Mouse (Mus musculus): Measurements from ENCODE around the gene C2.
"Not testable (repeated sequence)": the region's sequence is repeated elsewhere in the genome, so short reads cannot be mapped to it uniquely, and the experiment has no call there.

C2 gene

GRCm38 (mm10) chr17:34830776-34831175 lies 67.3 kb downstream of the C2 start:
- not testable (repeated sequence) for DNase-seq (ENCODE audit: low spot score)

DNA sequence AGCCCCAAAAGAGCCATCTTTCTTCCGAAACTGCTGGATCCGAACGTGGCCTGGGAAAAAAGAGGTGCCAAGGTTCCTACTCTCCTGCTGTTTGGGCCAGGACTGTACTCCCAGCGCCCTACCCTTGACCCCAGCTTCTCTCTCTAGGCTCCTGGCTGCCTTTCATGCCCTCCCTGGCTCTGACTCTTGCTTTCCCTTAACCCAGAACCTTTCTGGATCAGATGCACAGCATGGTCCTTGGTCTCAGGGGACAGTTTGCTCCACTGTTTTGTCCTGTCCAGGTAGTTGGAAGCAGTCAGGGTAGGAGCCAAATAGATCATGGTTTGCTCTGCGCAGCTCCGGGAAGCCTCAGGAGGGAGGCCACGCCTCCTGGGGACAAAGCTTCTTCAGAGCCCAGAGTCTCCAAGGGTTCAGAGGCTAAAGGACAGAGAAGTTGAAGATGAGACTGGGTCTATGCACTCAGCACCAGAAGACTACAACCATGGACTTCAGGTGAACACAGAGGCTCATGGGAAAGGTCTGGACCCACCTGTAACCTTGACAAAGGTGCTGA lies 83.2 kb downstream of the C2 start:
- no peak for DNase-seq (ENCODE audit: low spot score)

DNA sequence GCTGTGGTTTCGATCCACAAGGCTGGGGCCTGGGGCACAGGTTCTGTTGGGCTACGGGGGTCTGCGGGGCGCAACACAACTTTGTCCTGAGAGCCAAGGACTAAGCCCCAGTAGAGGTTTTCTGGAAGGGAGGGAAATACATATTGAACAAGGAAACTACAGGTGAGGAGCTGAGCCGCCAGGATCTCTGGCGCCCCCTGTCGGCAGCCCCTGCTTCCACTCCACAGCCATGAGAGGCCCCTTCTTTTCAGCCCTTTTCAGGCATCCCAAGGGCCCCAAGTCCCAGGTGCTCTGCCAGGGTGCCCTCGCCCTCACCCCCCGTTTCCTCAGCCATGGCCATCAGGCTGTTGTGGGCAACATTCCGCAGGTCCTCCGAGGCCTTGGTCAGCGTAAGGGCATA lies 84.3 kb downstream of the C2 start:
- not testable (repeated sequence) for DNase-seq (ENCODE audit: low spot score)

All from lung, postnatal 25 days (tissue).